Comparison of ENCODE assay signal across 25 mouse cellular contexts in the genomic region with DNA sequence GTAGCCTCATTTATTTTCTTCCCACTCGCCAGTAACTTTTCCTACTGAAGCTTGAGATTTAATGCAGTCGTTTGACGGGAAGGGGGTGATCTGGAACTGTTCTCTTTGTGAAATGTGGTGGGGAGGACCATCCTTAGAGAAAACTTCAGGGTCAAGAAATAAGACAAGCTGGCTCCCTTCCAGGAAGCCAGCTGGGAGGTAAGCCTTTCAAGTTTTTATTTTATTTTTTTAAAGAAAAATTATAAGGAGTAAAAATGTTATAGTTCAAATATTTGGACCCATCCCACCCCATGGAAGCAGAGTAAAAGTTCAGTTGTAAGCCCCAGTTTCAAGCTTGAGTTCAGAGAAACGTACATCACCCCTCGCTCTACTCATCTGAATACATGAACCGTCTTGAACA.
"Had no signal": no experiment of that assay in that cellular context is flagged by ENCODE, and none has a peak within 500 bp of the region (broad histone marks: within the 10 kb centered on the region; RNA-seq: fewer than 3 reads in every experiment).

No protein-coding gene starts in this region.

- H3K4me3 ChIP-seq: heart, adult 2 months; heart, embryonic 13.5 days; heart, embryonic 15.5 days; hindbrain, embryonic 13.5 days; hindbrain, embryonic 15.5 days; limb, embryonic 10.5 days; limb, embryonic 12.5 days; liver, embryonic 13.5 days had no signal

- H3K27me3 ChIP-seq: heart, embryonic 13.5 days; heart, embryonic 15.5 days; hindbrain, embryonic 13.5 days; hindbrain, embryonic 15.5 days; limb, embryonic 12.5 days; liver, embryonic 13.5 days had no signal

- H3K4me2 ChIP-seq: heart, embryonic 11.5 days; heart, embryonic 13.5 days; heart, embryonic 15.5 days; hindbrain, embryonic 13.5 days; hindbrain, embryonic 15.5 days; limb, embryonic 12.5 days; liver, embryonic 11.5 days; liver, embryonic 13.5 days had no signal

- DNase-seq: forebrain, postnatal 0 days; gastrocnemius, postnatal 14 days; gastrocnemius, postnatal 36 days; heart, adult 11 months; heart, adult 2 months; heart, postnatal 14 days; heart, postnatal 36 days; kidney, adult 2 months; kidney, adult 9 months; kidney, postnatal 14 days; kidney, postnatal 36 days; layer of hippocampus, adult 9-11 months; layer of hippocampus, postnatal 36 days; liver; liver, embryonic 13.5 days had no signal

- ATAC-seq: hindbrain, postnatal 0 days; intestine, embryonic 16.5 days had no signal

- H3K27ac ChIP-seq: heart, adult 2 months; heart, embryonic 13.5 days; heart, embryonic 15.5 days; hindbrain, embryonic 13.5 days; hindbrain, embryonic 15.5 days; hindbrain, postnatal 0 days; limb, embryonic 10.5 days; limb, embryonic 12.5 days; liver, embryonic 13.5 days had no signal

- H3K4me1 ChIP-seq: heart, embryonic 15.5 days; hindbrain, embryonic 13.5 days; hindbrain, embryonic 15.5 days; liver, embryonic 13.5 days had no signal

- H3K9me3 ChIP-seq: heart, embryonic 13.5 days; heart, embryonic 15.5 days; hindbrain, embryonic 13.5 days; hindbrain, embryonic 15.5 days; limb, embryonic 10.5 days; limb, embryonic 12.5 days; liver, embryonic 13.5 days had no signal

- H3K9ac ChIP-seq: forebrain, postnatal 0 days; heart, embryonic 13.5 days; heart, embryonic 15.5 days; hindbrain, embryonic 13.5 days; hindbrain, embryonic 15.5 days; limb, embryonic 12.5 days; liver, embryonic 13.5 days had no signal
